Mouse (Mus musculus) stomach, postnatal 0 days (tissue): Measurements from ENCODE around the gene BC048562.

ENCODE experiments used
- CTCF ChIP-seq: IDR thresholded peaks from 2 replicates; pipeline ENCODE4 v1.5.1; 2016; ENCODE audit warnings: antibody characterized with exemption, low read depth, mild to moderate bottlenecking, moderate library complexity
- EP300 ChIP-seq: optimal IDR thresholded peaks from 2 replicates; pipeline ENCODE3; 2016; ENCODE audit warnings: antibody characterized with exemption

DNA sequence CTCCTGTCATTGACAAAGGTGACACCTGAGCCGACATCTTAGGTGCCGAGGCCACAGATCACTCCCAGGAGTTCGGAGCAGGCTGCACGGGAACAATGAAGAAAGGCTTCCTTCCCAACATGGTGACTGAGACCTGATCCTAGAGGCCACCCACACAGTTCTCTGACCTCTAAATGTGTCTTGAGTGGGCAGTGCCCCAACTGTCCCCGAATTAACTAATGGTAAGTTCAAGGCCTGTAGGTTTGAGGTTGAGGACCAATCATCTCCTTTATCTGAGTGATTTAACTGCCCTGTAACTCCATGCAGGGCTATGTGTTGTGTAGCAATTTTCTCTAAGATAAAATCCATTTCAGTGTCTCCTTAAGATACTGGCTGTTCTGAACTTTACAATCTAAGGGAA lies 33.1 kb downstream of the BC048562 start:
- TF ChIP-seq EP300 (no peak), CTCF (no peak)
